Mouse (Mus musculus): Measurements from ENCODE around the gene 6030408B16Rik.

The 6030408B16Rik gene

GRCm38 (mm10) chr15:101267053-101268032 lies 25.7 kb upstream of the 6030408B16Rik start:
- DNase-seq = no peak

- DNase-seq = no peak
These were observed 22.8 kb upstream of the 6030408B16Rik start for GRCm38 (mm10) chr15:101270101-101270820.

GRCm38 (mm10) chr15:101271107-101271506 lies 21.9 kb upstream of the 6030408B16Rik start:
- DNase-seq = no peak

GRCm38 (mm10) chr15:101271513-101271912 lies 21.5 kb upstream of the 6030408B16Rik start:
- no peak for DNase-seq

- DNase-seq = no peak
These were observed 18.6 kb upstream of the 6030408B16Rik start for GRCm38 (mm10) chr15:101274380-101274779.

GRCm38 (mm10) chr15:101277351-101277899 lies 15.6 kb upstream of the 6030408B16Rik start:
- no peak for DNase-seq

- DNase-seq = no peak
These were observed 14.4 kb upstream of the 6030408B16Rik start for GRCm38 (mm10) chr15:101278589-101278988.

- DNase-seq = no peak
These were observed 13.5 kb upstream of the 6030408B16Rik start for GRCm38 (mm10) chr15:101279430-101279999.

GRCm38 (mm10) chr15:101282471-101282870 lies 10.5 kb upstream of the 6030408B16Rik start:
- DNase-seq = no peak

GRCm38 (mm10) chr15:101283183-101283910 lies 9.7 kb upstream of the 6030408B16Rik start:
- peak; percentile 65 for DNase-seq

GRCm38 (mm10) chr15:101283911-101284750 lies 8.9 kb upstream of the 6030408B16Rik start, which contains the start of gene Atg101:
Gene Atg101, plus strand, starts transcription at chr15:101284272.
- peak; percentile 92 for DNase-seq

- DNase-seq = no peak
These were observed 6.8 kb upstream of the 6030408B16Rik start for GRCm38 (mm10) chr15:101286129-101286770.

GRCm38 (mm10) chr15:101287361-101287760 lies 5.7 kb upstream of the 6030408B16Rik start:
- DNase-seq = no peak

GRCm38 (mm10) chr15:101290354-101290753 lies 2.7 kb upstream of the 6030408B16Rik start:
- no peak for DNase-seq

- DNase-seq = no peak
These were observed 1.0 kb upstream of the 6030408B16Rik start for GRCm38 (mm10) chr15:101292012-101292411.

- DNase-seq = no peak
These were observed 1.2 kb downstream of the 6030408B16Rik start for GRCm38 (mm10) chr15:101294028-101294894.

GRCm38 (mm10) chr15:101295106-101295505 lies 2.1 kb downstream of the 6030408B16Rik start:
- no peak for DNase-seq

- DNase-seq = no peak
These were observed 2.6 kb downstream of the 6030408B16Rik start for GRCm38 (mm10) chr15:101295616-101296015.

GRCm38 (mm10) chr15:101296091-101296490 lies 3.1 kb downstream of the 6030408B16Rik start:
- DNase-seq = no peak

GRCm38 (mm10) chr15:101297988-101298387 lies 5.0 kb downstream of the 6030408B16Rik start:
- no peak for DNase-seq

Data from cerebellum, adult 11-12 months (tissue).